Mouse (Mus musculus) MEL (cell line): ENCODE data around the gene Rgs11.

Experiments used
- CTCF ChIP-seq, 3 experiments: IDR thresholded peaks in 2 of 3; conservative IDR thresholded peaks in 1 of 3; 2 replicates each; pipeline ENCODE4 v1.5.1; 2011 to 2012; ENCODE audit warnings: low read length in 3 of 3, low read depth in 2 of 3, mild to moderate bottlenecking in 2 of 3, improper control_type of control experiment in 1 of 3, inconsistent platforms in 1 of 3, mixed read lengths in 1 of 3, moderate library complexity in 1 of 3; ENCODE audit not compliant: control insufficient read depth in 1 of 3, insufficient read depth in 1 of 3, poor library complexity in 1 of 3, severe bottlenecking in 1 of 3
- EP300 ChIP-seq, 2 experiments: IDR thresholded peaks; 2 replicates each; pipeline ENCODE4 v1.6.1; 2011; ENCODE audit warnings: improper control_type of control experiment in 2 of 2, low read length in 2 of 2, low read depth in 1 of 2, mild to moderate bottlenecking in 1 of 2
- GATA1 ChIP-seq: IDR thresholded peaks from 2 replicates; pipeline ENCODE4 v1.6.1; 2011; ENCODE audit warnings: low read depth, low read length, improper control_type of control experiment
- POLR2A ChIP-seq, 2 experiments: IDR thresholded peaks; 2 replicates each; pipeline ENCODE4 v1.6.1; 2011 to 2012; ENCODE audit warnings: low read length in 2 of 2, mild to moderate bottlenecking in 2 of 2, control low read depth in 1 of 2, improper control_type of control experiment in 1 of 2, low read depth in 1 of 2, moderate library complexity in 1 of 2; ENCODE audit not compliant: control insufficient read depth in 1 of 2, insufficient read depth in 1 of 2, poor library complexity in 1 of 2
- SMC3 ChIP-seq: IDR thresholded peaks from 2 replicates; pipeline ENCODE4 v1.6.1; 2011; ENCODE audit warnings: low read depth, low read length, improper control_type of control experiment
- TAL1 ChIP-seq: IDR thresholded peaks from 2 replicates; pipeline ENCODE4 v1.6.1; 2012; ENCODE audit warnings: mild to moderate bottlenecking, inconsistent platforms, low read length, moderate library complexity, mixed read lengths
- ZKSCAN1 ChIP-seq: IDR thresholded peaks from 2 replicates; pipeline ENCODE4 v1.6.1; 2012; ENCODE audit warnings: low read depth, mild to moderate bottlenecking, inconsistent platforms, low read length, improper control_type of control experiment, moderate library complexity
- ZMIZ1 ChIP-seq: IDR thresholded peaks from 2 replicates; pipeline ENCODE4 v1.6.1; 2012; ENCODE audit warnings: low read depth, mild to moderate bottlenecking, inconsistent platforms, low read length, improper control_type of control experiment, moderate library complexity

- TF ChIP-seq EP300 (IDR thresholded peaks at IDR 0.05; ENCODE audit: low read depth in 1 of 2, low read length in 2 of 2) (no peak), CTCF (IDR thresholded peaks at IDR 0.05 in 2 of 3, conservative IDR thresholded peaks at IDR 0.05 in 1 of 3; ENCODE audit: control insufficient read depth in 1 of 3, insufficient read depth in 1 of 3, low read depth in 2 of 3, low read length in 3 of 3, poor library complexity in 1 of 3, severe bottlenecking in 1 of 3) (no peak), ZMIZ1 (no peak), TAL1 (no peak), ZKSCAN1 (no peak), POLR2A (IDR thresholded peaks at IDR 0.05; ENCODE audit: control insufficient read depth in 1 of 2, insufficient read depth in 1 of 2, low read depth in 1 of 2, low read length in 2 of 2, poor library complexity in 1 of 2) (no peak), GATA1 (no peak), SMC3 (no peak)
Observed at GRCm38 (mm10) chr17:26192481-26193190, 10.1 kb upstream of the Rgs11 start.
